ENCODE assay signal across 7 mouse cellular contexts in the genomic region with DNA sequence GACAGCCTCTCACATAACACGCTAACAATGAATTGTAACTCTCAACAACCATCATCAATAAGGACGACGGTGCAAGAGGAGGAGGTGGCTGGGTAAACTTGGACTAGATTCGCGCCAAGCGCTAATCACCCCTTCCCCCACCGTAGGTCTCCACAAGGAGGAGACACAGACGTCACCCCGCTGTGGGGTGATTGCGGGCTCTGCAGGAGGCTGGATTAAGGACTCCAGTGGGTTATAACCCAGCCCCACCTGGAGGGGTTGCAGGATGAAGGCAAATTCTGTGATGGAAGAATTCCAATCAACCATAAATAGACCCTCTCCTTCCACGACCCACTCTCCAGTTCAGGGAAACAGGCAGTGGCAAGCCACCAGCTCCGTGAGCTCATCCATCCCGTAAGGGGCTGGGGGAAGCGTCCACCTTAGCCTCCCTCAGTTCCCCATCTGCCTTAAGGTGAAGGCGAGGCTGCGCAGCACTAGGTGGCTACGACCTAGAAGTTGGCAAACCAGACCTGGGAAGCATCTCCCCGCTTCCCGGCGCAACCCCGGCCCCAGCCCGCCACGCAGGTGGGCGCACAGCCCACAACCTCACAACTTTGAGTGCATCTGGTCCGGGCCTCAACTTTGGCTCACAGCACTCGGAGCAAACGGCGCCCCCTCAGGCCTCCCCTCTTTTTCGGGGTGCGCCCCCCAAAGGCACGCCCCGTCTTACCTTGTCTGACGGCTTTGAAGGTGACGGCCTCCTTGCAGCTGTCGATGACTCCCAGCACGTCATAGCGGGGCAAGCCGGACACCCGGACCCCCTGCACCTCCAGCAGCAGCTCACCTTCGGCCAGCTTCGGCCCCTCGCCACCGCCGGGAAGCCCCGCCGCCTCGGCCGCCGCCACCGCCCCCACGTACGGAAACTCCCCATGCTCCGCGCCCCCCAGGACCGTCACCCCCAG. TPM values are rescaled to one million over a fixed set of nuclear protein-coding genes. Genes with fewer than 3 reads are reported as not detected.
DNase-seq lines count a peak whose midpoint lies in the region; ATAC-seq and TF ChIP-seq lines count a peak whose summit lies in the region.

No protein-coding gene starts in this region.

- H3K4me1 ChIP-seq in ES-Bruce4 (ENCODE audit: control insufficient read depth, insufficient read depth, low read length): no peaks in the 10 kb centered on the region
- H3K4me1 ChIP-seq in heart, embryonic 14.5 days (ENCODE audit: control insufficient read depth in 2 of 2, insufficient read depth in 2 of 2, low read length in 2 of 2): peaks cover 8 to 29% of the 10 kb centered on the region in 2 experiments

- TF ChIP-seq EP300 in ES-Bruce4 (IDR thresholded peaks at IDR 0.05; ENCODE audit: insufficient read depth, low read depth, low read length): no peak

- no peak for TF ChIP-seq POLR2A in ES-Bruce4 (IDR thresholded peaks at IDR 0.05; ENCODE audit: insufficient read depth, low read length)

- under 1% methylated on average over 53 of the region's 55 CpGs for WGBS in heart, embryonic 14.5 days

- no peaks in the 10 kb centered on the region for H3K9me3 ChIP-seq in ES-Bruce4 (replicated peaks; ENCODE audit: control insufficient read depth, insufficient read depth, low read length, poor library complexity, severe bottlenecking)
- no peaks in the 10 kb centered on the region for H3K9me3 ChIP-seq in heart, embryonic 14.5 days (ENCODE audit: control insufficient read depth, low read length)

- H3K9ac ChIP-seq in ES-Bruce4 (ENCODE audit: low read depth, poor library complexity, severe bottlenecking): peak overlapping the region; percentile 90
- peak overlapping the region; percentile 93 for H3K9ac ChIP-seq in heart, embryonic 14.5 days (ENCODE audit: low read length)

- no peak for ATAC-seq in heart, embryonic 14.5 days (ENCODE audit: insufficient number of reproducible peaks, insufficient read depth, low FRiP score, low read depth)

- TF ChIP-seq CTCF in ES-Bruce4 (IDR thresholded peaks at IDR 0.05; ENCODE audit: low read depth, low read length): peak; percentile 1

- no peak overlapping the region for H3K27ac ChIP-seq in ES-Bruce4 (ENCODE audit: insufficient read depth, low read length)
- H3K27ac ChIP-seq in heart, embryonic 14.5 days (replicated peaks in 1 of 2; ENCODE audit: control insufficient read depth in 1 of 2, insufficient read depth in 1 of 2, low read depth in 2 of 2, low read length in 2 of 2): peak overlapping the region; percentile 89 to 99

- peak; percentile 73 for DNase-seq in R1 (ENCODE audit: low read depth, low spot score)
- DNase-seq in embryo, embryonic 10 days (ENCODE audit: low spot score): peak; percentile 60
- peak; percentile 52 for DNase-seq in kidney, postnatal 10 days
- DNase-seq in lung, postnatal 4 days: peak; percentile 48 to 55
- DNase-seq in testis, postnatal 14 days (ENCODE audit: low spot score): peak; percentile 55

- no peaks in the 10 kb centered on the region for H3K36me3 ChIP-seq in ES-Bruce4 (ENCODE audit: control insufficient read depth, insufficient read depth, low read length, poor library complexity, severe bottlenecking)
- no peaks in the 10 kb centered on the region for H3K36me3 ChIP-seq in heart, embryonic 14.5 days (ENCODE audit: control insufficient read depth, insufficient read depth, low read length)

- H3K27me3 ChIP-seq in ES-Bruce4 (ENCODE audit: control insufficient read depth, insufficient read depth, low read length, poor library complexity, severe bottlenecking): no peaks in the 10 kb centered on the region
- no peaks in the 10 kb centered on the region for H3K27me3 ChIP-seq in heart, embryonic 14.5 days (ENCODE audit: control insufficient read depth, insufficient read depth, low read length)

- H3K4me2 ChIP-seq in heart, embryonic 14.5 days (ENCODE audit: low read length): peak overlapping the region; percentile 94

- peak overlapping the region; percentile 54 for H3K4me3 ChIP-seq in ES-Bruce4 (ENCODE audit: low read depth, low read length)
- peak overlapping the region; percentile 63 to 84 for H3K4me3 ChIP-seq in heart, embryonic 14.5 days (ENCODE audit: control insufficient read depth in 1 of 2, insufficient read depth in 1 of 2, low read depth in 1 of 2, low read length in 2 of 2)

RNA-seq across cellular contexts. Expression of a gene that starts 1.1 kb away (rescaled TPM):
- 22.4 and 26.2 TPM in 2 replicates for polyA plus RNA-seq in ES-Bruce4 (2011; ENCODE audit: insufficient read depth, insufficient read length, low read depth, missing spikeins)
- polyA plus RNA-seq in heart, embryonic 14.5 days (2014; fragmentation: Nextera tagmentation; extraction: Ambion mirVana): 7.6 and 7.9 TPM in 2 replicates
